ENCODE assay signal across 8 mouse cellular contexts in the genomic region with DNA sequence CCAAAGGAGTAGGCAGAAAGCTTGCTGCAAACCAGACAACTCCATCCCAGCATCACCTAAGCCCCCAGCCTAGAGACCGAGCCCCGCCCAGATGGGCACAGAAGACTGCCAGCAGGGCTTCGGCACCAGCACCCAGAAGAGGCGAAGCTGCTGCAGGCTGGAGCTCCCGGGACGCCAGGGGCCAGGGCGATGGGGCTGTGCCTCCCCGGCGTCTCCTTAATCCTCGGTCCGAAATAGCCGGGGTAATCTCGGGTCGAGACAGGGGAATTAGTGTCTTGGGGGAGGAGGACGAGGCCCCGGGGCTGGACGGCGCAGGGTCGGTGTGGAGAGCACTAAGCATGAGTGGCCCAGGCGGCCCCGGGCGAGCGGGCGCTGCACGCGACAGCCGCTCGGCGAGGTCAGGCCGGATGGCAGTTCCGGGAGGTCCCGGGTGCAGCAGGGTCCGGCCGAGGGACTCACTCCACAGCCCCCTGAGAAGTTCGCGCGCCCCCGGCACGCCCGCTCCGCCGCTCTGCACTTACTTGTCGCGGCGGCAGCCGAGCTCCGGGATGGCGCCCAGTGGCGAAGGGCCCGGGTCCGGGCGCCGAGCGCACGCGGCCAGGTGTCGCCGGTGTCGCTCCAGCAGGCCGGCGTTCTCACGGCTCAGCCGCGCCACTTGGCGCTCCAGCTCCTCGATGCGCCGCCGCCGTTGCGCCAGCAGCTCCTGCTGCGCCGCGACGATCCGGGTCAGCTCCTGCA. TPM values are rescaled to one million over a fixed set of nuclear protein-coding genes. Genes with fewer than 3 reads are reported as not detected.
DNase-seq lines count a peak whose midpoint lies in the region; ATAC-seq and TF ChIP-seq lines count a peak whose summit lies in the region.

No protein-coding gene starts in this region.

- peaks cover 6% of the 10 kb centered on the region for H3K27me3 ChIP-seq in forebrain, embryonic 11.5 days (ENCODE audit: control insufficient read depth, insufficient read depth, low read length)
- H3K27me3 ChIP-seq in intestine, embryonic 15.5 days (replicated peaks), result no peaks in the 10 kb centered on the region

- no peak for TF ChIP-seq POLR2A in lung, adult 2 months (IDR thresholded peaks at IDR 0.05; ENCODE audit: borderline replicate concordance, extremely low read depth, low read depth, low read length)

- TF ChIP-seq CTCF in lung, adult 2 months (IDR thresholded peaks at IDR 0.05; ENCODE audit: insufficient read depth, low read length), result no peak

- no peak overlapping the region for H3K27ac ChIP-seq in forebrain, embryonic 11.5 days (ENCODE audit: low read depth, low read length)
- peak overlapping the region; percentile 44; the same call in 1 of the 2 replicates for H3K27ac ChIP-seq in intestine, embryonic 15.5 days

- H3K36me3 ChIP-seq in forebrain, embryonic 11.5 days (ENCODE audit: control insufficient read depth, insufficient read depth, low read length), result no peaks in the 10 kb centered on the region
- no peaks in the 10 kb centered on the region for H3K36me3 ChIP-seq in intestine, embryonic 15.5 days

- peaks cover 6% of the 10 kb centered on the region; the same call in 1 of the 2 replicates for H3K4me1 ChIP-seq in forebrain, embryonic 11.5 days (replicated peaks; ENCODE audit: control insufficient read depth, insufficient read depth, low read length)
- peaks cover 21% of the 10 kb centered on the region for H3K4me1 ChIP-seq in intestine, embryonic 15.5 days (replicated peaks)
- peaks cover 18% of the 10 kb centered on the region for H3K4me1 ChIP-seq in lung, adult 2 months (ENCODE audit: control insufficient read depth, insufficient read depth, low read length)

- ATAC-seq in forebrain, embryonic 11.5 days (replicated peaks; ENCODE audit: low FRiP score), result peak; percentile 10; the same call in 1 of the 2 replicates
- peak; percentile 2; the same call in 1 of the 2 replicates for ATAC-seq in intestine, embryonic 15.5 days
- ATAC-seq in activated CD4-positive, CD25-positive, alpha-beta regulatory T cell, adult 4 months, result no peak

- no peaks in the 10 kb centered on the region; the same call in 1 of the 2 replicates for H3K9me3 ChIP-seq in forebrain, embryonic 11.5 days (ENCODE audit: control insufficient read depth, low read length)
- H3K9me3 ChIP-seq in intestine, embryonic 15.5 days, result no peaks in the 10 kb centered on the region

- peak overlapping the region; percentile 68 for H3K9ac ChIP-seq in forebrain, embryonic 11.5 days (ENCODE audit: low read length)
- H3K9ac ChIP-seq in intestine, embryonic 15.5 days, result peak overlapping the region; percentile 54

- peak; percentile 25 to 52 for DNase-seq in layer of hippocampus, postnatal 10 days (ENCODE audit: low spot score in 2 of 2)
- DNase-seq in layer of hippocampus, postnatal 14 days (ENCODE audit: low spot score in 2 of 2), result no peak
- DNase-seq in adrenal gland, adult 2 months, result peak; percentile 67
- DNase-seq in forebrain, embryonic 11.5 days (ENCODE audit: low spot score), result peak; percentile 83
- peak; percentile 40 for DNase-seq in lung, adult 2 months
- DNase-seq in retina, adult 2 months (ENCODE audit: low read depth, low spot score), result peak; percentile 81

- H3K4me2 ChIP-seq in forebrain, embryonic 11.5 days (ENCODE audit: low read depth, low read length, severe bottlenecking), result peak overlapping the region; percentile 100
- peak overlapping the region; percentile 100 for H3K4me2 ChIP-seq in intestine, embryonic 15.5 days (replicated peaks)

- H3K4me3 ChIP-seq in forebrain, embryonic 11.5 days (ENCODE audit: low read depth, low read length), result peak overlapping the region; percentile 69
- H3K4me3 ChIP-seq in intestine, embryonic 15.5 days (replicated peaks), result peak overlapping the region; percentile 73
- H3K4me3 ChIP-seq in lung, adult 2 months (replicated peaks; ENCODE audit: extremely low read depth, low read depth, low read length), result peak overlapping the region; percentile 63

- under 1% methylated on average over 69 of the region's 76 CpGs for WGBS in forebrain, embryonic 11.5 days
- under 1% methylated on average over 76 of the region's 76 CpGs for WGBS in intestine, embryonic 15.5 days
- under 1% methylated on average over 76 of the region's 76 CpGs for WGBS in lung, adult 2 months

RNA-seq across cellular contexts. Expression of a gene that starts 0.8 kb away (rescaled TPM):
- total RNA-seq in layer of hippocampus, postnatal 10 days (2021), result 100 to 1,000 TPM; 194 to 213 TPM
- 100 to 1,000 TPM; 220 to 234 TPM for total RNA-seq in layer of hippocampus, postnatal 14 days (2021)
- total RNA-seq in adrenal gland, adult 2 months (2021), result 100 to 1,000 TPM; 101 to 123 TPM
- polyA plus RNA-seq in adrenal gland, adult 2 months (2012; rRNA removed), result 168 and 171 TPM in 2 replicates
- 15.0 and 17.4 TPM in 2 replicates for polyA plus RNA-seq in forebrain, embryonic 11.5 days (2014; fragmentation: Nextera tagmentation; extraction: Ambion mirVana)
- polyA plus RNA-seq in intestine, embryonic 15.5 days (2015; fragmentation: Nextera tagmentation; extraction: Ambion mirVana), result 8.7 and 11.6 TPM in 2 replicates
- polyA plus RNA-seq in lung, adult 2 months (2012; rRNA removed), result 191 and 257 TPM in 2 replicates
- 10 to 100 TPM in 1 of 2 experiments, 1 to 10 TPM in 1; 6.7 to 10.2 TPM for polyA plus RNA-seq in activated CD4-positive, CD25-positive, alpha-beta regulatory T cell, adult 4 months (2017; shearing (Covaris generic))

Comparison
In these comparisons a context has a peak if more than half of its experiments do, and no peak if none do; other contexts are left out.
1. DNase-seq: peak in layer of hippocampus, postnatal 10 days (2 of 2), adrenal gland, adult 2 months (single experiment), forebrain, embryonic 11.5 days (single experiment), lung, adult 2 months (single experiment) and retina, adult 2 months (single experiment); none in layer of hippocampus, postnatal 14 days (0 of 2).
2. Peak in every context shown above with its lines, with median percentiles within 50 percentile points of each other: H3K4me3 ChIP-seq.